In genomic region chr10:127123436-127123805, GRCm38 (mm10) we compare ENCODE assay signal across 8 mouse cellular contexts. TPM values are rescaled to one million over a fixed set of nuclear protein-coding genes. Genes with fewer than 3 reads are reported as not detected.
DNase-seq lines count a peak whose midpoint lies in the region; ATAC-seq lines count a peak whose summit lies in the region.

No protein-coding gene starts in this region.

- intact Hi-C loops in left cerebral cortex, postnatal 25 days (cut with DNase I): loop anchor here (1.0 to 2.0 kb wide), 2 partner anchors 42 to 103 kb away; partner anchors contain the start of gene B4galnt1

- H3K9ac ChIP-seq in intestine, embryonic 16.5 days (ENCODE audit: low read depth, low read length): peak overlapping the region; percentile 23; the same call in 1 of the 2 replicates

- peaks cover 14% of the 10 kb centered on the region for H3K4me1 ChIP-seq in intestine, embryonic 16.5 days (ENCODE audit: control insufficient read depth, insufficient read depth, low read length)
- H3K4me1 ChIP-seq in midbrain, embryonic 10.5 days: peaks cover 31% of the 10 kb centered on the region

- peaks cover 4% of the 10 kb centered on the region; the same call in 1 of the 2 replicates for H3K36me3 ChIP-seq in intestine, embryonic 16.5 days (ENCODE audit: control insufficient read depth, insufficient read depth, low read length)
- peaks cover 11% of the 10 kb centered on the region for H3K36me3 ChIP-seq in midbrain, embryonic 10.5 days

- peak overlapping the region; percentile 30 for H3K4me3 ChIP-seq in intestine, embryonic 16.5 days (ENCODE audit: low read length)
- H3K4me3 ChIP-seq in midbrain, embryonic 10.5 days: peak overlapping the region; percentile 50

- peak overlapping the region; percentile 23; the same call in 1 of the 2 replicates for H3K27ac ChIP-seq in intestine, embryonic 16.5 days (ENCODE audit: low read length)
- peak overlapping the region; percentile 61; the same call in 1 of the 2 replicates for H3K27ac ChIP-seq in midbrain, embryonic 10.5 days (replicated peaks)

- peak overlapping the region; percentile 55 for H3K4me2 ChIP-seq in intestine, embryonic 16.5 days (ENCODE audit: low read depth, low read length)

- H3K27me3 ChIP-seq in intestine, embryonic 16.5 days (replicated peaks; ENCODE audit: control insufficient read depth, insufficient read depth, low read length): no peaks in the 10 kb centered on the region
- H3K27me3 ChIP-seq in midbrain, embryonic 10.5 days (ENCODE audit: low read depth, poor library complexity, severe bottlenecking): no peaks in the 10 kb centered on the region

- WGBS in intestine, embryonic 16.5 days: 16% methylated on average over 4 of the region's 4 CpGs
- 7% methylated on average over 4 of the region's 4 CpGs for WGBS in midbrain, embryonic 10.5 days

- ATAC-seq in CD4-positive, CD25-positive, alpha-beta regulatory T cell, adult 4 months: no peak
- ATAC-seq in intestine, embryonic 16.5 days: no peak

- DNase-seq in CD4-positive, CD25-positive, alpha-beta regulatory T cell, adult 2 months (ENCODE audit: low read depth, low spot score): peak; percentile 85
- peak; percentile 85 for DNase-seq in cerebellum, adult 9-11 months
- DNase-seq in frontal cortex, postnatal 25 days (ENCODE audit: low spot score in 2 of 2): peak; percentile 66 to 74
- peak; percentile 83 to 89 for DNase-seq in left cerebral cortex, postnatal 25 days (ENCODE audit: low spot score in 2 of 2)
- peak; percentile 54 for DNase-seq in midbrain, embryonic 10.5 days (ENCODE audit: low spot score)
- DNase-seq in skeletal muscle tissue, adult 2 months (ENCODE audit: low read depth, low spot score): peak; percentile 50

- no peaks in the 10 kb centered on the region for H3K9me3 ChIP-seq in intestine, embryonic 16.5 days (ENCODE audit: control insufficient read depth, low read length)
- no peaks in the 10 kb centered on the region for H3K9me3 ChIP-seq in midbrain, embryonic 10.5 days (replicated peaks)

RNA-seq across cellular contexts. Expression of gene Os9, which starts 2.5 kb away (rescaled TPM):
- polyA plus RNA-seq in CD4-positive, CD25-positive, alpha-beta regulatory T cell, adult 4 months (2017; shearing (Covaris generic)): 100 to 1,000 TPM in 1 of 2 experiments, 10 to 100 TPM in 1; 78.1 to 142 TPM
- 110 and 116 TPM in 2 replicates for polyA plus RNA-seq in intestine, embryonic 16.5 days (2015; fragmentation: Nextera tagmentation; extraction: Ambion mirVana)
- 100 to 1,000 TPM; 106 to 112 TPM for total RNA-seq in left cerebral cortex, postnatal 25 days (2021)
- 62.3 and 83.0 TPM in 2 replicates for polyA plus RNA-seq in midbrain, embryonic 10.5 days (2016; fragmentation: Nextera tagmentation; extraction: Ambion mirVana)

RNA-seq across cellular contexts. Expression of gene B4galnt1, which starts 41.6 kb away (rescaled TPM):
- polyA plus RNA-seq in CD4-positive, CD25-positive, alpha-beta regulatory T cell, adult 4 months (2017; shearing (Covaris generic)): 100 to 1,000 TPM; 166 to 206 TPM
- 65.6 and 66.7 TPM in 2 replicates for polyA plus RNA-seq in intestine, embryonic 16.5 days (2015; fragmentation: Nextera tagmentation; extraction: Ambion mirVana)
- 100 to 1,000 TPM; 111 to 116 TPM for total RNA-seq in left cerebral cortex, postnatal 25 days (2021)
- 4.9 and 6.1 TPM in 2 replicates for polyA plus RNA-seq in midbrain, embryonic 10.5 days (2016; fragmentation: Nextera tagmentation; extraction: Ambion mirVana)

RNA-seq across cellular contexts. Expression of gene Agap2, which starts 48.3 kb away (rescaled TPM):
- polyA plus RNA-seq in CD4-positive, CD25-positive, alpha-beta regulatory T cell, adult 4 months (2017; shearing (Covaris generic)): 10 to 100 TPM; 29.8 to 34.6 TPM
- 0.05 and 0.21 TPM in 2 replicates for polyA plus RNA-seq in intestine, embryonic 16.5 days (2015; fragmentation: Nextera tagmentation; extraction: Ambion mirVana)
- total RNA-seq in left cerebral cortex, postnatal 25 days (2021): 100 to 1,000 TPM; 678 to 689 TPM
- polyA plus RNA-seq in midbrain, embryonic 10.5 days (2016; fragmentation: Nextera tagmentation; extraction: Ambion mirVana): 0.10 and 0.19 TPM in 2 replicates

RNA-seq across cellular contexts. Expression of gene Tspan31, which starts 53.4 kb away (rescaled TPM):
- polyA plus RNA-seq in CD4-positive, CD25-positive, alpha-beta regulatory T cell, adult 4 months (2017; shearing (Covaris generic)): 100 to 1,000 TPM in 1 of 2 experiments, 10 to 100 TPM in 1; 87.4 to 109 TPM
- polyA plus RNA-seq in intestine, embryonic 16.5 days (2015; fragmentation: Nextera tagmentation; extraction: Ambion mirVana): 189 and 206 TPM in 2 replicates
- total RNA-seq in left cerebral cortex, postnatal 25 days (2021): 10 to 100 TPM; 65.5 to 71.5 TPM
- polyA plus RNA-seq in midbrain, embryonic 10.5 days (2016; fragmentation: Nextera tagmentation; extraction: Ambion mirVana): 197 and 208 TPM in 2 replicates

RNA-seq across cellular contexts. Expression of gene Slc26a10, which starts 57.0 kb away (rescaled TPM):
- 1 to 10 TPM; 2.6 to 2.8 TPM for polyA plus RNA-seq in CD4-positive, CD25-positive, alpha-beta regulatory T cell, adult 4 months (2017; shearing (Covaris generic))
- 1.0 and 1.1 TPM in 2 replicates for polyA plus RNA-seq in intestine, embryonic 16.5 days (2015; fragmentation: Nextera tagmentation; extraction: Ambion mirVana)
- total RNA-seq in left cerebral cortex, postnatal 25 days (2021): 1 to 10 TPM; 2.4 to 4.1 TPM
- polyA plus RNA-seq in midbrain, embryonic 10.5 days (2016; fragmentation: Nextera tagmentation; extraction: Ambion mirVana): 0.87 and 1.4 TPM in 2 replicates

Comparison
In these comparisons a context has a peak if more than half of its experiments do, and no peak if none do; other contexts are left out.
1. RNA of gene Agap2, which starts 48.3 kb away (polyA plus RNA-seq): 29.8 to 34.6 TPM in CD4-positive, CD25-positive, alpha-beta regulatory T cell, adult 4 months; 0.10 to 0.19 TPM in midbrain, embryonic 10.5 days and 0.05 to 0.21 TPM in intestine, embryonic 16.5 days; every median in the first group is over 10 times any median in the second.
2. Peak in every context shown above with its lines, with median percentiles within 50 percentile points of each other: DNase-seq.